Mouse (Mus musculus) C2C12 (cell line): ENCODE results near the gene Olig2.

ENCODE experiments used
- CTCF ChIP-seq: IDR thresholded peaks from one replicate; pipeline ENCODE4 v1.5.1; 2011; ENCODE audit not compliant: control insufficient read depth, insufficient read depth, insufficient read length
- MAX ChIP-seq: IDR thresholded peaks from one replicate; pipeline ENCODE4 v1.6.1; 2011; ENCODE audit warnings: mild to moderate bottlenecking, control low read depth
- MYOG ChIP-seq: IDR thresholded peaks from one replicate; pipeline ENCODE4 v1.6.1; 2011; ENCODE audit not compliant: control insufficient read depth, insufficient read length; ENCODE audit errors: extremely low read depth

GRCm38 (mm10) chr16:91217077-91217476 is 8.2 kb upstream of the Olig2 start:
- TF ChIP-seq MAX (no peak), CTCF (no peak), MYOG (no peak)
